13 mouse cellular contexts compared by ENCODE assay signal in genomic region chr3:123122151-123123030, GRCm38 (mm10).
A peak's percentile ranks its signal among the peaks of the same experiment; 100 is the strongest.
DNase-seq lines count a peak whose midpoint lies in the region; ATAC-seq and TF ChIP-seq lines count a peak whose summit lies in the region.
"Had no signal": no experiment of that assay in that cellular context is flagged by ENCODE, and none has a peak within 500 bp of the region (broad histone marks: within the 10 kb centered on the region; RNA-seq: fewer than 3 reads in every experiment).

No protein-coding gene starts in this region.

- peak; percentile 51 for DNase-seq in heart, postnatal 0 days (ENCODE audit: low spot score)
- DNase-seq in heart, postnatal 14 days, result no peak
- DNase-seq in 3134 (ENCODE audit: extremely low read depth, insufficient read length, low spot score) (peak; percentile 48), 3T3-L1 (ENCODE audit: low read depth, low spot score) (peak; percentile 85)
- no peak for DNase-seq in thymus, postnatal 4 days
- no peak for DNase-seq in thymus, adult 18-20 months
- DNase-seq: adrenal gland, postnatal 25 days; cerebellum, postnatal 25 days; kidney, adult 11 months; retina, postnatal 1 day had no signal

- H3K4me3 ChIP-seq in heart, postnatal 0 days (ENCODE audit: low read depth, low read length), result no peak overlapping the region
- no peak overlapping the region for H3K4me3 ChIP-seq in intestine, postnatal 0 days (ENCODE audit: low read depth, low read length)
- H3K4me3 ChIP-seq: limb, embryonic 15.5 days; neural tube, embryonic 13.5 days had no signal

- H3K9ac ChIP-seq in heart, postnatal 0 days (replicated peaks; ENCODE audit: low read depth, low read length), result no peak overlapping the region
- no peak overlapping the region for H3K9ac ChIP-seq in intestine, postnatal 0 days (ENCODE audit: low read depth, low read length)
- H3K9ac ChIP-seq: limb, embryonic 15.5 days; neural tube, embryonic 13.5 days had no signal

- no peaks in the 10 kb centered on the region for H3K36me3 ChIP-seq in heart, postnatal 0 days (replicated peaks; ENCODE audit: control insufficient read depth, insufficient read depth, low read length)
- H3K36me3 ChIP-seq in intestine, postnatal 0 days (ENCODE audit: control insufficient read depth, insufficient read depth), result no peaks in the 10 kb centered on the region
- H3K36me3 ChIP-seq: limb, embryonic 15.5 days; neural tube, embryonic 13.5 days had no signal

- ATAC-seq in heart, postnatal 0 days (ENCODE audit: insufficient read depth, low read depth), result peak; percentile 62; the same call in 1 of the 2 replicates
- no peak for ATAC-seq in intestine, postnatal 0 days

- no peaks in the 10 kb centered on the region for H3K9me3 ChIP-seq in heart, postnatal 0 days (replicated peaks; ENCODE audit: control insufficient read depth, low read length)
- no peaks in the 10 kb centered on the region for H3K9me3 ChIP-seq in intestine, postnatal 0 days (ENCODE audit: control insufficient read depth)
- H3K9me3 ChIP-seq: limb, embryonic 15.5 days; neural tube, embryonic 13.5 days had no signal

- intact Hi-C loops in heart, postnatal 14 days (cut with DNase I), result no loop called here

- no peak for TF ChIP-seq CTCF in heart, postnatal 0 days (IDR thresholded peaks at IDR 0.05; ENCODE audit: low read depth)
- no peak for TF ChIP-seq CTCF in intestine, postnatal 0 days (IDR thresholded peaks at IDR 0.05; ENCODE audit: low read depth)

- peaks cover 7% of the 10 kb centered on the region; the same call in 1 of the 2 replicates for H3K4me1 ChIP-seq in heart, postnatal 0 days (ENCODE audit: control insufficient read depth, insufficient read depth)
- no peaks in the 10 kb centered on the region for H3K4me1 ChIP-seq in intestine, postnatal 0 days (replicated peaks; ENCODE audit: control insufficient read depth, insufficient read depth, low read length)
- H3K4me1 ChIP-seq: limb, embryonic 15.5 days; neural tube, embryonic 13.5 days had no signal

- H3K4me2 ChIP-seq in heart, postnatal 0 days (ENCODE audit: low read depth, low read length), result no peak overlapping the region
- no peak overlapping the region for H3K4me2 ChIP-seq in intestine, postnatal 0 days (replicated peaks; ENCODE audit: low read depth)
- H3K4me2 ChIP-seq: limb, embryonic 15.5 days; neural tube, embryonic 13.5 days had no signal

- no peak for TF ChIP-seq EP300 in heart, postnatal 0 days (IDR thresholded peaks at IDR 0.05; ENCODE audit: low read depth)

- peak overlapping the region; percentile 56 for H3K27ac ChIP-seq in heart, postnatal 0 days (ENCODE audit: low read depth)
- peak overlapping the region; percentile 41 for H3K27ac ChIP-seq in intestine, postnatal 0 days (ENCODE audit: low read depth, low read length)
- H3K27ac ChIP-seq: limb, embryonic 15.5 days; neural tube, embryonic 13.5 days had no signal

- WGBS in heart, postnatal 0 days, result 57% methylated on average over 21 of the region's 21 CpGs
- WGBS in intestine, postnatal 0 days, result 59% methylated on average over 21 of the region's 21 CpGs

- H3K27me3 ChIP-seq in heart, postnatal 0 days (ENCODE audit: control insufficient read depth, insufficient read depth, low read length), result no peaks in the 10 kb centered on the region
- H3K27me3 ChIP-seq in intestine, postnatal 0 days (replicated peaks; ENCODE audit: control insufficient read depth, insufficient read depth, low read length), result no peaks in the 10 kb centered on the region
- H3K27me3 ChIP-seq: limb, embryonic 15.5 days; neural tube, embryonic 13.5 days had no signal

Comparison
In these comparisons a context has a peak if more than half of its experiments do, and no peak if none do; other contexts are left out.
1. DNase-seq: peak in heart, postnatal 0 days (single experiment), 3134 (single experiment) and 3T3-L1 (single experiment); none in heart, postnatal 14 days (0 of 2), thymus, postnatal 4 days (single experiment) and thymus, adult 18-20 months (0 of 2).